Mouse (Mus musculus) liver, adult (tissue): ENCODE data around the gene C4b.

Experiments
- GATA4 ChIP-seq: IDR thresholded peaks from 2 replicates; pipeline ENCODE4 v1.6.1; 2014; ENCODE audit warnings: mild to moderate bottlenecking, low read length; ENCODE audit not compliant: insufficient replicate concordance

C4b gene

DNA sequence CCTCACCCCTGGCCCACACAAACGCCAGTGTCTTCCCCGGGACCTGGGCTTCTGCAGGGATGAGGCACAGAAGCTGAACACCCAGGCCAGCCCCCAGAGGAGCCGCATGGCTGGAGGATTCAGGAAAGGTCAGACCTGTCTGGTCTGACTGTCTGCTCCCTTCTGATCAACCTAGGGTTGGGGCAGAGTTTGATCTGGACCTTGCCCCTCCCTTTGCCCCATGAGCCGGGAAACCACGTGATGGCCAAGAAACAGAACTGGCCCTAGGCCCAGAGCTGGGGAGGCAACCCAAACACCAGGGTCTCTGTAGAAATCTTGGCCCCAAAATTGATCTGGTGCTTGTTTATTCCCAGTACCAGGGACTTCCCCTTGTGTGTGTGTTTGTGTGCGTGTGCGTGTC lies at the start of gene C4b:
TSS of gene C4b (minus strand) at position 164 of the 400 bp plus-strand sequence.
- no peak for TF ChIP-seq GATA4

DNA sequence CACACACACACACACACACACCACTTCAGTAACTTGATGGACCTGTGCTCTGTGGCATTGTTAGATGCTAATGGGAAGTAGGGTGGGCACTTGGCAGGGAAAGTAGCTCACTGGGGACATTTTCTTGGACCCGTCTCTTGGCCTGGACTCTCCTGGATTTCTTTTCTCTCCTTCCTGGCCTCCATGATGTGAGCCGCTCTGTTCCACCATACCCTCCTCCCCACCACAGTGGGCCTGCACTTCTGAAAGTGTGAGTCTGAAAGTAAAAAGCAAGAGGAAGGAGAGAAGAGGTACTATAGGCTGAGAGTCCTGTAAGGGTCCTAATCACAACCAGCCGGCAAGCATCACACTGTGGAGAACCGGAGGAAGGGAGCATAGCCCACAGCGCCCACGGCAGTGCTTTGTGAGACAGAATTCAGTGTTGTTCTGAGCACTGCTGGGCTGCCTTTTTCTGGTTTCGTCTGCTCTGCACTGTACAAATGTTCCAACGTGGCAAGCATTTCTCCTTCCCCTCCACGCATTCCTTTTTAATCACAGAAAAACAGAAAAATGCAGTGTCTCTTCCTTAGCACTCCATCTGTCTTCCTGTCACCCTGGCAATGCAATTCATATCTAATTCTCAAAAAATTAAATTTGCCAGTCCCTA lies 34.1 kb upstream of the C4b start:
- TF ChIP-seq GATA4: no peak

DNA sequence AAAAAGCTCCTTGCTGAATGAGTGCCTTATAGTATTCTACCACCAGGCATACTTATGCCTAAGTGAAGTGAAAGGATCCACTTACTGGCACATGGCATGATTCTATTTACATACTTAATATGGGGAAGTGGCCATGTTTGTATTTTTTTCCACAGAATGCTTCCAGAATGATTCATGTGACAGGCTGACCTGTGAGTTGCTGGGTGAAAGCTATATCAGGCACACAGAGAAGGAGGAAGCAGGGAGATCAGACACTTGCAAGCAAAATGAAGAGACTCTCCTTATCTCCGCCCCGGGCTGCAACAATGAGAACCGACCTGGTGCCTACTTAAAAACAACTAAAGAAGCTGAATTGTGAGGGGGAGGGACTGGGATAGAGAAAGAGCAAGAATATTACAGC lies 17.8 kb upstream of the C4b start:
- TF ChIP-seq GATA4: no peak

DNA sequence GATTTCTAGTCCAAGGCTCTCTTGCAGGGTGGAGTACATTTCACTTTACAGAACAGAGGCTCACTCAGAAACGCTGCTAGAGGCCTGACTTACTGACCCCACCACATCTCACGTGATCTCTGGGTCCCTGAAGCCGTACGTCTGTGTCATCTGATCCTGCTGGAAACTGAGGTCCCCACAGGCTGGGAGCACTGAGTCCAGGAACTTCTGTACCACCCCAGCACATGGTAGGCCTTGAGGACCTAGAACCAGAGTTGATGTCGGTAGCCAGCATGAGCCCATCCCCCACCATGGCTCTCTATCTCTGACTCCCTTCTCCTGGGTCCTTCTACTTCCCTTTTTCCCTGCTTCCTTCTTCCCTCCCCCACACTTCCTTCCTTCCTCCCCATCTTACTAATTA lies 2.8 kb upstream of the C4b start:
- no peak for TF ChIP-seq GATA4

DNA sequence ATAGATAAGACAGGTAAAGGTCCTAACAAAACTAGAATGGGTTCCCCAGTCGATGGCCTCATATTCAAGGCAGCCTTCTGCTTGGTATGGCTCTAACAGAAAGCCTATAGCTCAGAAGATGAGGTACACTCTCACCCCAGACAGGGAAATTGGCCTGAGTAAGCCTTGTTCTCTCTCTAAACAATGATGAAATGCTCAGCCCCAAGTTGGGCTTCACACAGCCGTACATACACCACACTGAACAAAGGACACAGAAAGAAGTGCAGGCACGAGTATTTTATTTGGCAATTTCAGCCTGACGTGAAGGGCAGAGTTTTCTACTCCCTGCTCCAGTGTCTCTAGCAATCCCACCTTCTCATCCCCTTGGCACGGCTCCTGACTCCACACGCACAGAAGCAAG lies 524 bp upstream of the C4b start:
- TF ChIP-seq GATA4: no peak

DNA sequence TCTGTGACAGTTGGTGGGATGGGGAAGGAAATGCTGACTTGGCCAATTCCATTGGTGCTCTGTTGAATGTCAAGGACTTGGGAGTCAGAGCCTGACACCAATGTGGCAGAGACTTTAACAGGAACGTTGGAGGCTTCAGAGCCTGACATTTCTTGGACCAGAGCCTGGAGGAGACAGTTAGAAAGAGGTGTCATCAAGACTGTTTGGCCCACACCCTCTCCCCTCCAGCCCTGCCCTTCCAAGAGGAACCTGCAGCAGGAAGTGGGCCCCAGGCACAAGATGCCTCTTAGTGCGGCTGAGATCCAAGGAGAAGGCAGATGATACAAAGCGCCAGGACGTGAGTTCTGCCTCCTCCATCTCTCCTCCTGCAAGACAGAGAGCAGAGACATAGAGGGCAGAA lies 3.4 kb downstream of the C4b start:
- no peak for TF ChIP-seq GATA4

DNA sequence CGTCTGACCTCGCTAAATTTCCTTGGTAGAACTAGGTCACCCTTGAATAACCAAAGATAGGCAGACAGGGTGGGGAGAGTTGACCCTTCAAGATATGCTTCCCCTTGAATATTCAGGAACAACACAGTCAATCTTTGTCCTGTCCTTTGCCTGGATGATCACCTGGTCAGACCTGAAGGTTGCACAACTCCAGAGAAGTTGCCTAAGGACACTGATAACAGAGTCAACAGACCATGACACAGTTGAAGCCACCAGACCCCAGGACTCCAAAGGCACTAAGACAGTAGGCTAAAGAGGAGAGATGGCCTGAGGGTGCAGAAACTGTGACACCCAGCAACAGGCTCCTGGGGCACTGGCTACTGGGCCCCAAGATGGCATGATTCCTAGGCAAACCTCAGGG lies 15.8 kb downstream of the C4b start:
- TF ChIP-seq GATA4: peak; percentile 99

DNA sequence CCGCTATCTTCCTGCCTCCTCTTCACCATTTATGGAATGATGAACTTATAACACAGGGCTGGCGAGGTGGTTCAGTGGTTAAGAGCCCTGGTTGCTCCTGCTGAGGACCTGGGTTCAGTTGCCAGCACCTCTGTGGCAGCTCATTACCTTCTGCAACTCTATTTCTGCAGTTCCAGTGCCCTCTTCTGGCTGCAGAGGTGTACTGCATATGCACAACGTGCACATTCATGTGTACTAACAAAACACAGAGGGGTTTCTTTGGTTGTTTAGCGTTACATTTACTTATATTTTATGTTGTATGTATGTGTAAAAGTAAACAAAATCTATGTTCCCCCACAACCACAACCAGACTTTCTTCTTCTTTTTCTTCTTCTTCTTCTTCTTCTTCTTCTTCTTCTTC lies 20.6 kb downstream of the C4b start:
- TF ChIP-seq GATA4: no peak

DNA sequence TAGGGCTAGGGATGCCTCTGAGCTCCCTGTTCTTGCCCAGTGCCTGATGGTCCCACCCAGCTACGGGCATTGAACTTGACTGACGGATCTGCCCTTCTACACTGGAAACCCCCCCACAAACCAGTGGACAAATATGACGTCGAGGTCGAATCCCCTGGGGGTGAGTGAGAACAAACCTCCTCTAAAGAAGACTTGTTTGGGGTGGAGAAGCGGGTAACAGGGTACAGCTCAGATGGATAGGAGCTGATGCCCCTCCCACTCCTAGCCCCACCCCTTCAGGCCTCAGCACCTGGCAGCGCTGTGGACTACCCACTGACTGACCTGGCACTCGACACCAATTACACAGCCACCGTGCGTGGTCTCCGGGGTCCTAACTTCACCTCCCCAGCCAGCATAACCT lies 26.3 kb downstream of the C4b start:
- no peak for TF ChIP-seq GATA4

DNA sequence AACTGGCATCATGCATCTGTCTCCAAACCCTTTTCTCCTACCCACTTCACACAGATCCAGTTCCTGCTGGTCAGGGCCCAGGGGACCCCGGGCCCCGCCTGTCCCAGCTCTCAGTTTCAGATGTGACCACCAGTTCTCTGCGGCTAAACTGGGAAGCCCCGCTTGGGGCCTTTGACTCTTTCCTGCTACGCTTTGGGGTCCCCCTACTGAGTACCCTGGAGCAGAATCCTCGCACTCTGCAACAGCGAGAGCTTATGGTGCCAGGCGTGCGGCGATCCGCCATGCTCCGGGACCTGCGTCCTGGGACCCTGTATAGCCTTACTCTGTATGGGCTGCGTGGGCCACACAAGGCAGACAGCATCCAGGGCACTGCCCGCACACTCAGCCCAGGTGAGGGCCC lies 27.4 kb downstream of the C4b start:
- no peak for TF ChIP-seq GATA4

DNA sequence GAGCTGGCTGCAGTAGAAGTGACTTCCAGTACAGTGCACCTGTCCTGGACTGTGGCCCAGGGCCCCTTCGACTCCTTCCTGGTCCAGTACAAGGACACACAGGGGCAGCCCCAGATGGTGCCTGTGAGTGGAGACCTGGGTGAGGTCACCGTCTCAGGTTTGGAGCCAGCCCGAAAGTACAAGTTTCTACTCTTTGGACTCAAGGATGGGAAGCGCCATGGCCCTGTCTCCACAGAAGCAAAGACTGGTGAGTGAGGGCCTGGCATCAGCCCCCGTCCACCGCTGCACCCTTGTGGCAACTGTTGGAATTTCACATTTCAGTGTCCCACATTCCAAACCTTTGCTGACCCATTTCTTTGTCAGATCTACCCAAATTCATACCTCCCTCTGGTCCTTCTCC lies 30.7 kb downstream of the C4b start:
- no peak for TF ChIP-seq GATA4

DNA sequence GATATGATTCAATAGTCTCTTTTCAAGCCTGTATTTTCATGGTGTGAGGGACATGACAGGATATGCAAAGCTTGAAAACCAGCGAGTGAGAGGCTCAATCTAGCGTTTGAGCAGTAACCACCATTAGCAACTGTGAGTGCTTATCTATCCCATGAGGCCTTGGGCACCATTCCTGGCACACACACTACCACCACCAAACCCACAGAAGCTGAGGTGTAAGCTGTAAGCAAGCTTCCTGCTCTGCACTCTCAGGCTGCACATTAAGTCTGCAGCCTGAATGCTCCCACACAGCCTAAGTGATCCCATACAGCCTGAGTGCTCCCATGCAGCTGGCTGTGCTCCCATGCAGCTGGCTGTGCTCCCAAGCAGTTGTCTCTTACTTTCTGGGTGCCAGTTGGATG lies 43.0 kb downstream of the C4b start:
- no peak for TF ChIP-seq GATA4

DNA sequence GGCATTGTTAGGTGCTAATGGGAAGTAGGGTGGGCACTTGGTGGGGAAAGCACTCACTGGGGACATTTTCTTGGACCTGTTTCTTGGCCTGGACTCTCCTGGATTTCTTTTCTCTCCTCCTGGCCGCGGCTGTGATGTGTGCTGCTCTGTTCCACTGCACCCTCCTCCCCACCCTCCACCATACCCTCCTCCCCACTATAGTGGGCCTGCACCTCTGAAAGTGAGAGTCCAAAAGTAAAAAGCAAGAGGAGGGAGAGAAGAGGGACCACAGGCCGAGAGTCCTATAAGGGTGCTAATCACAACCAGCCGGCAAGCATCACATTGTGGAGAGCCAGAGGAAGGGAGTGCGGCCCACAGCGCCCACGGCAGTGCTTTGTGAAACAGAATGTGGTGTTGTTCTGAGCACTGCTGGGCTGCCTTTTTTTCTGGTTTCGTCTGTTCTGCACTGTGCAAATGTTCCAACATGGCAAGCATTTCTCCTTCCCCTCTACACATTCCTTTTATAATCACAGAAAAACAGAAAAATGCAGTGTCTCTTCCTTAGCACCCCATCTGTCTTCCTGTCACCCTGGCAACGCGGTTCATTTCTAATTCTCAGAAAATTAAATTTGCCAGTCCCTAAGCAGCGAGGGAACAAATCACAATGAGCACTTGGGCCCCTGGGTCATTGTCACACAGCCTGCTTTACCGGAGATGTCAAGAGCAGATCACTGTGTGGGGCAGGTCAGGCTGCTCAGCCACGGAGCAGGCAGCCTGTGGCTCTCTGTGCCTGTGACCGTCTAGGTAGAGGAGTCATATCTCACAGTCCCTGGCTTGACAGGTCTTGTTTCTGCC lies 43.9 kb downstream of the C4b start:
- TF ChIP-seq GATA4: no peak

DNA sequence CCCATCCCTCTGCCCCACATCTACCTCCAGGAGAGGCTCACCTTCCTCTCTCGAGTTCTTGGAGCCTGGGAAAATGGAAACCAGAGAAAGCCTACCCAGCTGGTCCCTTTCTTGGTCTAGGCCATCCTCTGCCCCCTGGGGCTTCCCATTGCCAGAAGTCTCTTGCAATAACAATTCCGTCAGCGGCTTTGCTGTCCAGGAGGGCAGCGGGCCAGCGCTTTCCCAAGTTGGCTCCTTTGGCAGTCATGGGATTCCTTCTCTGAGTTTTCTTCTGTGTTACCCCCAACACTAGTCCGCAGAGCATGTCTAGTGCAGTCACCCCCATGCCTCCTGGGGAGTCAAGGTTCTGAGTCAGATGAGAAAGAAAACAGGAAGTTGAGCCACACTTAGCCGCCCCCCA lies 50.8 kb downstream of the C4b start:
- TF ChIP-seq GATA4: no peak

DNA sequence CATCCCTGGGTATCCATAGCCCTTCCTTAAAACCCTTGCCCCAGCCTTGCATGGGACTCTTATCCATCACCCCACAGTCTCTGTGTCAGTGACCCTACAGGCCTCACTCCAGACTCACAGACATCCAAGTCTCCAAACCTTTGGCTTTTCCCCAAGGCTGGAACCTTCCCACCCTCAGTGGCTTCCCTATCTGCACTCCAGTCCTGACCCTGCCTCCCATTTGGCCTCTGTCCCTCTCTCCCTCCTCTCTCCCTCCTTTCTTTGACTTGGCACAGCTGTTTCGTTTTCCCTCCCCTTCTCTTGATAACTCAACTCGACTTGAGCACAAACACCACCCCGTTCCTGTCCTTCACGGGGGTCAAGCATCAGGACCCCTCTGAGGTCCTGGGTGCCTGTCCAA lies 53.2 kb downstream of the C4b start:
- peak; percentile 59; the same call in 1 of the 2 replicates for TF ChIP-seq GATA4

DNA sequence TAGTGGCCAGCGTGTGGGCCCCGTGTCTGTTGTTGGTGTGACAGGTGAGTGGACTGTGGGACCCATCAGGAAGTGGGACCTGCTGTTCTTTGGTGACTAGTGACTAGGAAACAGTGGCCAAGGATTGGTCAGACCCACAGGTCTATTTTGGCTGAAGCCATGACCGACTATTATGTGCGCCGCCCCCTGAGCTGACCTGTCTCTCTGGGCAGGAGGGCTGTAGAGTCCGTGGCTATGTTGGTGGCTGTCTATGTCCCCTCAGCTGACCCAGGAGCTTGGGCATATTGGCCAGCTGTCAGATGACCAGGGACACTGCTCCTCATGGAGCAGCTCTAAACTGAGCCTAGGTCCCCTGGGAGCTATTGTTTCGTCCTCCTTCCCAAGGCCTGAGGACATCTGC lies 54.8 kb downstream of the C4b start:
- no peak for TF ChIP-seq GATA4

DNA sequence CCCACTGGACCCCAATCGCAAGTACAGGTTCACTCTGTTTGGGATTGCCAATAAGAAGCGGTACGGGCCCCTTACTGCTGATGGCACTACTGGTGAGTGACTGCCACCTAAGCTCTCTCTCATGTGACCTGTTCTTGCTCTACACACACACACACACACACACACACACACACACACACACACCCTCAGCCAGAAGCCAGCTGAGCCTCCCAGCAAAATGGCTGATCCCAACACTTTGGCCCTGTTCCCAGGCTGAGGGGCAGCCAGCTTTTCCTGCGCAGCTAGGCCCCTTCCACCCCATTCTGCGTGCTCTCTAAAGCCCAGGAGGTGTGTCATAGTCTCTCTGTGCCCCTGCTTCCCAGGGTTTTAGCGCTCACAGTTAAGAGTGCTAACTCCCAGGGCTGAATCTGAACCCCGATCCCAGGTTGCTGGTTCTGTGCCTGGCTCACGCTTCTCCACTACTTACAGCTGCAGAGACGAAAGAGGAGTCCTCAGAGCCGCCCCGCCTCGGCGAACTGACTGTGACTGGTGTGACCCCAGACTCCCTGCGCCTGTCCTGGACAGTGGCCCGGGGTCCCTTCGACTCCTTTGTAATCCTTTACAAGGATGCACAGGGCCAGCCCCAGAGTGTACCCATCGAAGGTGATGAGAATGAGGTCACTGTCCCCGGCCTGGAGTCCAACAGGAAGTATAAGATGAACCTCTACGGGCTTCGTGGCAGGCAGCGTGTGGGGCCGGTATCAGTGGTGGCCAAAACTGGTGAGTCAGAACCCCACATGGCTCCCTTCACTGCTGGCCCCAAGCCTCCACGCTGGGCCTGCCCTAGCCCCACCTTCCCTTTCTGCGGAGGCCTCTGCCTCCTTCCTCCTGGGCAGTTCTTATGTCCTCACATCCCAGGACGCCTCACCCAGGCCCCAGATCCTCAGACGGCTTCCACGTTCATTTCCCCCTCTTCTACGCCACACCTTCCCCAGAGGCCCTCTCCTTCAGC lies 58.3 kb downstream of the C4b start:
- no peak for TF ChIP-seq GATA4
